Mouse (Mus musculus): ENCODE results near the gene Clca3a1.

GRCm38 (mm10) chr3:144785181-144786148, 24.7 kb upstream of the Clca3a1 start:
- TF ChIP-seq CTCF (IDR thresholded peaks at IDR 0.05; ENCODE audit: extremely low read depth, insufficient read depth, low read length) (no peak), POLR2A (IDR thresholded peaks at IDR 0.05; ENCODE audit: extremely low read depth, insufficient read depth, low read length) (no peak)
